In the genomic region with DNA sequence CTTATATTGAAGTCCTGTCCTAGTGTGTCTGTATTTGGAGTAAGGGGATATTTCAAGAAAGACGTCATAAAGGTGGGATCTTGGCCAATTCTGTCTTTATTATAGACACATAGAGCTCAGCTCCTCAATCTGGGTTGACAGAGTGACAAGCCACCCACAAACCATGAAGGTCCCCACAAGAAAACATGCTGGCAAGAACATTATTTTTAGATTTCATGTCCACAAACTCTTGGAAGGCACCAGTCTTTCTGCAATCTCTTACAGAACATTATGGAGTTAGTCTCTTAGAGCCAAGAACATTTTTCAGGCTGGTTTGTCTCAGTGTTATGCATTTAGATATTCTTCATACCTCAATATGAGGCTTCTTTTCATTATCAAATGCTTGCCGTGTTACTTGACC, we compare ENCODE assay signal across 12 mouse cellular contexts.
"Had no signal": no experiment of that assay in that cellular context is flagged by ENCODE, and none has a peak within 500 bp of the region (broad histone marks: within the 10 kb centered on the region; RNA-seq: fewer than 3 reads in every experiment).

No protein-coding gene starts in this region.

- DNase-seq: retina, postnatal 1 day; right cerebral cortex, adult 18-20 months; right cerebral cortex, postnatal 14 days; right cerebral cortex, postnatal 25 days; right cerebral cortex, postnatal 4 days; spleen, adult 18-20 months; thymus, adult 18-20 months; thymus, adult 2 months; thymus, postnatal 14 days; thymus, postnatal 25 days; thymus, postnatal 36 days; thymus, postnatal 4 days had no signal
